Mouse (Mus musculus) kidney, adult 2 months (tissue): ENCODE measurements at regions not wholly inside any gene's neighbourhood (a gene's known extent, or its start where the extent isn't known, plus 50 kb on each side); places are given as distances from the start of the nearest gene placed in this dataset.

Experiments
- DNase-seq: peaks from one replicate; pipeline ENCODE4 v3.0.0; 2021
- H3K27ac ChIP-seq: fragments of 200-500 bp; 2 replicates; pipeline ENCODE4 v1.5.1; 2012; ENCODE audit warnings: low read depth, low read length, control low read depth, inconsistent platforms; ENCODE audit not compliant: insufficient read depth
- H3K27me3 ChIP-seq: fragments of 200-500 bp; replicated peaks from 2 replicates; pipeline ENCODE4 v1.6.1; 2012; ENCODE audit warnings: mild to moderate bottlenecking, moderate library complexity, low read length, inconsistent platforms; ENCODE audit not compliant: control insufficient read depth, insufficient read depth
- H3K36me3 ChIP-seq: fragments of 200-500 bp; 2 replicates; pipeline ENCODE4 v1.6.1; 2012; ENCODE audit warnings: mild to moderate bottlenecking, moderate library complexity, low read length, inconsistent platforms; ENCODE audit not compliant: control insufficient read depth, insufficient read depth
- H3K4me1 ChIP-seq: fragments of 200-500 bp; 2 replicates; pipeline ENCODE4 v1.6.1; 2011; ENCODE audit warnings: low read length; ENCODE audit not compliant: control insufficient read depth, insufficient read depth
- H3K4me3 ChIP-seq: fragments of 200-500 bp; 2 replicates; pipeline ENCODE4 v1.5.1; 2011; ENCODE audit warnings: mild to moderate bottlenecking, low read depth, low read length, control low read depth; ENCODE audit not compliant: insufficient read depth
- CTCF ChIP-seq: fragments of 200-500 bp; conservative IDR thresholded peaks from 2 replicates; pipeline ENCODE4 v1.5.1; 2011; ENCODE audit warnings: low read depth, mild to moderate bottlenecking, control low read depth, low read length, moderate library complexity, mixed read lengths; ENCODE audit not compliant: insufficient read depth, insufficient read length
- POLR2A ChIP-seq: fragments of 200-500 bp; IDR thresholded peaks from one replicate; pipeline ENCODE4 v1.6.1; 2011; ENCODE audit warnings: low read depth, low read length, control low read depth
- WGBS: fragments of 180-500 bp; shearing (Covaris S2); methylation state at CpG from one replicate; pipeline ENCODE4 v1.1.7; 2018; 5-methylcytosine and 5-hydroxymethylcytosine counted together

- Histone ChIP-seq H3K27me3 (no peaks in the 10 kb centered on the region; the same call in 1 of the 2 replicates), H3K27ac (no peak overlapping the region), H3K36me3 (no peaks in the 10 kb centered on the region), H3K4me3 (no peak overlapping the region), H3K4me1 (no peaks in the 10 kb centered on the region)
- WGBS = 73% methylated on average over 4 of the region's 4 CpGs
- DNase-seq = no peak
- TF ChIP-seq CTCF (no peak), POLR2A (no peak)
Measured at GRCm38 (mm10) chr1:193750929-193751328, 380.8 kb upstream of the Camk1g start.

DNA sequence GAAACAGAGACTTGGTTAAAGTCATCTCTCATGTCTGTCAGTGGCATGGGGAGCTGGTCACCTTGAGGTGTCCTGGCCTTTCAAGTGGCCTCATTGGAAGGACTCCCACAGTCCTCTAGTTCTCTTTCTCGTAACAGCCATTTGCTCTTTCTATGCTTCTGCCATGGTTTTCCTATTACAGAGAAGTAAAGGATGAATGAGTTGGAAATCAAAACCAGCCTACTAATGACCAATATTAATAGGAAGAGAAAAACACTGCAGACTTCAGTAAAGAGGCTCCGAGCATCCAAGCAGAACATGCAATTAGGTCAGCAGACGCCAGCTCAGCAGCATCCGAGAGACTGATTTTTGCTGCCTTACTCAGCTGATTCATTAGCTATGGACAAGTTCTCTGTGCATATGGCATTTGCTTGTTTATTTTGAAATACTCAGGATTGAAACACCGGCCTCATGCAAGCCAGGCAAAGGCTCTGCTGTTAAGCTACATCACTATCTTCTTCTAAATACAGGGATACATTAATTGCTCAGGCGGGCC, 377.4 kb upstream of the Camk1g start:
- Histone ChIP-seq H3K27ac (no peak overlapping the region), H3K4me3 (no peak overlapping the region), H3K27me3 (no peaks in the 10 kb centered on the region; the same call in 1 of the 2 replicates), H3K36me3 (no peaks in the 10 kb centered on the region), H3K4me1 (no peaks in the 10 kb centered on the region)
- 61% methylated on average over 6 of the region's 6 CpGs for WGBS
- TF ChIP-seq CTCF = no peak
- TF ChIP-seq POLR2A = no peak
- no peak for DNase-seq

GRCm38 (mm10) chr1:193742688-193743087, 372.6 kb upstream of the Camk1g start:
- H3K4me3 ChIP-seq = no peak overlapping the region
- H3K4me1 ChIP-seq = no peaks in the 10 kb centered on the region
- H3K36me3 ChIP-seq = no peaks in the 10 kb centered on the region
- H3K27me3 ChIP-seq = no peaks in the 10 kb centered on the region; the same call in 1 of the 2 replicates
- no peak for TF ChIP-seq CTCF
- TF ChIP-seq POLR2A = no peak
- 90% methylated on average over 2 of the region's 2 CpGs for WGBS
- no peak overlapping the region for H3K27ac ChIP-seq
- DNase-seq = no peak

GRCm38 (mm10) chr1:193738821-193739220, 368.7 kb upstream of the Camk1g start:
- 54% methylated on average over 6 of the region's 6 CpGs for WGBS
- H3K4me1 ChIP-seq = no peaks in the 10 kb centered on the region
- H3K27ac ChIP-seq = no peak overlapping the region
- H3K27me3 ChIP-seq = no peaks in the 10 kb centered on the region
- H3K4me3 ChIP-seq = no peak overlapping the region
- H3K36me3 ChIP-seq = no peaks in the 10 kb centered on the region
- DNase-seq = no peak
- TF ChIP-seq CTCF (no peak), POLR2A (no peak)

DNA sequence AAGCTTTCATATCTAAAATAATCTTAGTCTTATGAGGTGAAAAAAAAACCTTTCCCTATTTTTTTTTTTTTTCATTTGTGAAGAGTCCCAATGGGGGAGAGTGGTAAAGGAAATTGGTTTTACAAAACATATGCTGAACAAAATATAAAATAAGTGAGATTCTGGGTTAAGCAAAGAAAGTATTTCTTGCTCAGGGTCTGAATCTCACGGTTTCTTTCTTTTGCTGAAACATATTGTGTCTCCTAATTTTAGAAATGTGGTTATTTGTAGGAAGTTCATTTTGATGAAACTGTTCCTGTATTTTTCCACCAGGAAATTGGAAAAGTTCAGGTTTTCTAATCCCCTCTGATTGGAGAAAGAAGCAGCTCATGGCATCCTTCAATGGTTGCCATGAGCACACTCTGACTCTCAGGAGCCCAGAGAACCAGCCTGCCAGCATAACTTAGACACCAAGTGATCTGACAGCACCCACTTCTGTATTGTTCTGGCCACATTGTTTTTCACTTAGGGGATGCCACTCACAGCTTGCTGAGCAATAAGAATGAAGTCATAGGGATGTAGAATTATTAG, 365.9 kb upstream of the Camk1g start:
- DNase-seq = no peak
- Histone ChIP-seq H3K27ac (no peak overlapping the region), H3K4me3 (no peak overlapping the region), H3K27me3 (no peaks in the 10 kb centered on the region), H3K4me1 (no peaks in the 10 kb centered on the region), H3K36me3 (no peaks in the 10 kb centered on the region)
- 73% methylated on average over 1 of the region's 1 CpGs for WGBS
- TF ChIP-seq CTCF (no peak), POLR2A (no peak)

DNA sequence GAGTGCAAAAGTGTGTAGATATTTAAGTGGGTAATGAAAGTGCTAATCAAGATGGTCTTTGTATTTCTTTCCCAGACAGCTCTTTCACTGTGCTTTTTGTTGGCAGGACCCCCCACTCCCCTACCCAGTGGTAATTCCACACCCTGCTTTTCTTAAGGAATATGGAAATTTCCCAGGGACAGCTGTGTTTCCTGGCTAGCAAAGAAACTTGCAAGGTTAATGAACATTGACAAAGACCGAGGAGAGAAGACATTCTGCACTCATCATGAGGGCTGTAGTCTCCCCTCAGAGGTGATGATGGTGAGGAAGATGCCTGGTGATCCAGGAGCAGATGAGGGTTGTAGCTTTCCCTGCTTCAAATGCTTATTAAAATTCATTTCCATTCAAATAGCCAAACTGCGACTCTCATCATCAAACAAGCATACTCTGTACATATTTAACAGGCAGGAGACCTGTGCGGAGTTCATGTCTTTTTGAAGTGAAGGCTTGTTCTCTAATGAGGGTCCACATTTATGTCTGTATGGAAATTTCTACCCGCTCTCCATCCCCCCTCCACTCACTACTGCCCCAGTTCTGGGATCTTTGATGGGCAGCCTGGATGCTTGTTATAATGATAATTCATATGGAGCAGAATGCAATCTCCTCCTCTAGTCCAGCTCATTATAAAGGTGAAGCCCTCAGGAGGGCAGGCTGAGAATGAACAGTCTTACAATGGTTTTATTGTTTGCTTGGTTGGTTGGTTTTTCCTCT, 364.1 kb upstream of the Camk1g start:
- DNase-seq = no peak
- Histone ChIP-seq H3K4me1 (no peaks in the 10 kb centered on the region), H3K27me3 (no peaks in the 10 kb centered on the region), H3K4me3 (no peak overlapping the region), H3K36me3 (no peaks in the 10 kb centered on the region), H3K27ac (no peak overlapping the region)
- no peak for TF ChIP-seq POLR2A
- TF ChIP-seq CTCF = no peak
- 74% methylated on average over 4 of the region's 4 CpGs for WGBS

GRCm38 (mm10) chr1:193733402-193733801, 363.3 kb upstream of the Camk1g start:
- DNase-seq = no peak
- TF ChIP-seq POLR2A = no peak
- TF ChIP-seq CTCF = no peak
- 22% methylated on average over 5 of the region's 5 CpGs for WGBS
- H3K4me1 ChIP-seq = no peaks in the 10 kb centered on the region
- no peak overlapping the region for H3K4me3 ChIP-seq
- no peak overlapping the region for H3K27ac ChIP-seq
- H3K27me3 ChIP-seq = no peaks in the 10 kb centered on the region
- no peaks in the 10 kb centered on the region for H3K36me3 ChIP-seq
